Mouse (Mus musculus): ENCODE measurements at regions not wholly inside any gene's neighbourhood (a gene's known extent, or its start where the extent isn't known, plus 50 kb on each side); places are given as distances from the start of the nearest gene placed in this dataset.

GRCm38 (mm10) chrX:49947678-49948077, 56.4 kb upstream of the Olfr1322 start:
- DNase-seq (ENCODE audit: low read depth, low spot score), result peak; percentile 5

All from R1 (cell line).